Mouse (Mus musculus): ENCODE results near the gene Mthfd1. TPM values are rescaled to one million over a fixed set of nuclear protein-coding genes. Genes with fewer than 3 reads are reported as not detected.

Mthfd1 gene
- polyA plus RNA-seq, 1 experiment: not detected

DNA sequence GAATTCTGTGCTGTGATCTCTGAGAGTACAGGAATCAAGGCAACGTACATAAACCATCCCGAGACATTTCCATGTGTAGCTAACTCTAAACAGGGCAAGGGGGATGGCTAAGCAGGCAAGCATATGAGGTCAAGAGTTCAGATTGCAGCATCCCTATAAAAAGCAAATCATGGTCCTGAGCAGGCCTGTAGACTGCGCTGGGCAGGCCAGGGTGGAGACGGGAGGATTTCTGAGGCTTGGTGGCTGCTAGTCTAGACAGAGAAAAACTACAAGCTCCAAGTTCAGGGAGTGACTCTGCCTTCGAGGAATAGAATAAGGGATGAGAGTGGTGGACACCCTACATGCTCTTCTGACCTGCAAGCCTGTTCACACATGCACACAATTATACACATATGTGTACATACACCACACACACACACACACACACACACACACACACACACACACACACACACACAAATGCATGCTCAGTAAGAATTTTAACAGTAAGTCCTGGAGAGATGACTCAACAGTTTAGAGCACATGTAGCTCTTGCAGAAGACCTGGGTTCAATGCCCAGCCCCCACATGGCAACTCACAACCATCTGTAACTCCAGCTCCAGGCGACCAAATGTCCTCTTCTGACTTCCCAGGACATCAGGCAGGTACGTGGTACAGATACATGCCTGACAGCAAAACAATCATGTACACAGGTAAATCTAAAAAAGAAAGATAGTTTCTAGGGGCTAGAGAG is 15.1 kb upstream of the Mthfd1 start:
- Histone ChIP-seq H3K27ac (ENCODE audit: insufficient read depth, low read depth, low read length) (no peak overlapping the region), H3K4me3 (ENCODE audit: insufficient read depth, low read depth, low read length) (no peak overlapping the region), H3K4me1 (ENCODE audit: control insufficient read depth, insufficient read depth, low read length) (no peaks in the 10 kb centered on the region)
- TF ChIP-seq CTCF (IDR thresholded peaks at IDR 0.05; ENCODE audit: insufficient read depth, low read depth, low read length) (no peak), POLR2A (IDR thresholded peaks at IDR 0.05; ENCODE audit: insufficient read depth, low read depth, low read length) (no peak)
- 90% methylated on average over 7 of the region's 7 CpGs for WGBS

DNA sequence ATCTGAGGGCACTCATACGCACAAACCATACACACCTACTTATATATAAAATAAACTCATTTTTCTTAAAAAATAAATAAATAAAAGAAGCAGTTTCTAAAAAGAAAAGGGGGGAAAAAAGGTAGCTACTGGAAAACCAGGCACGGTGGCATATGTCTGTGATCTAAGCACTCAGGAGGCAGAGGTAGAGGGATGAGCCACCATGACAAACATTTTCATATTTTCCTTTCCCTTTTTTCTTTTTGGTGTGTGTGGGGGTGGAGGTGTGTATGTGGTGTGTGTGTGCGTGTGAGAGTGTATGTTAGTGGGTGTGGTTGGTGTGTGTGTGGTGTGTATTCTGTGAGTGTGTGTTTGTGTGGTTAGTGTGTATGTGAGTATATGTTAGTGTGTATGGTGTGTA is 14.4 kb upstream of the Mthfd1 start:
- Histone ChIP-seq H3K4me3 (ENCODE audit: insufficient read depth, low read depth, low read length) (no peak overlapping the region), H3K4me1 (ENCODE audit: control insufficient read depth, insufficient read depth, low read length) (no peaks in the 10 kb centered on the region), H3K27ac (ENCODE audit: insufficient read depth, low read depth, low read length) (no peak overlapping the region)
- WGBS: 93% methylated on average over 3 of the region's 3 CpGs
- no peak for TF ChIP-seq CTCF (IDR thresholded peaks at IDR 0.05; ENCODE audit: insufficient read depth, low read depth, low read length)
- TF ChIP-seq POLR2A (IDR thresholded peaks at IDR 0.05; ENCODE audit: insufficient read depth, low read depth, low read length): no peak

DNA sequence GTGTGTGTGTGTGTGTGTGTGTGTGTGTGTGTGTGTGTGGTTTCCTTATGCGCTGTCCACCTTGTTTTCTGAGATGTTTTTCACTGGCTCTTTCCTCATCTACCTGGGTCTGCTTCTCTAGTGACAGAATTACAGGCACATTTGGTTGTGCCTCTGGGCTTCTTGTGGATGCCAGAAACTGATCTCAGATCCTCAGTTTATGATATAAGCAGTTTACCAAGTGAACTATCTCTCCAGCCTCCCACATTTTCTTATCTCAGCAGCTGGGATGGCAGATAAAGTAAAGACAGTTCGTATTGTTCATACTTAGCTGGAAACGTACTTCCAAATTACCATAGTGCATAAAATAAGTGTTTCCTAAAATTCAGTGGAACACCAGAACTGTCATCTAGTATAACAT is 14.0 kb upstream of the Mthfd1 start:
- WGBS: 77% methylated on average over 3 of the region's 3 CpGs
- no peaks in the 10 kb centered on the region for H3K4me1 ChIP-seq (ENCODE audit: control insufficient read depth, insufficient read depth, low read length)
- no peak for TF ChIP-seq POLR2A (IDR thresholded peaks at IDR 0.05; ENCODE audit: insufficient read depth, low read depth, low read length)
- TF ChIP-seq CTCF (IDR thresholded peaks at IDR 0.05; ENCODE audit: insufficient read depth, low read depth, low read length): no peak
- no peak overlapping the region for H3K27ac ChIP-seq (ENCODE audit: insufficient read depth, low read depth, low read length)
- H3K4me3 ChIP-seq (ENCODE audit: insufficient read depth, low read depth, low read length): no peak overlapping the region

DNA sequence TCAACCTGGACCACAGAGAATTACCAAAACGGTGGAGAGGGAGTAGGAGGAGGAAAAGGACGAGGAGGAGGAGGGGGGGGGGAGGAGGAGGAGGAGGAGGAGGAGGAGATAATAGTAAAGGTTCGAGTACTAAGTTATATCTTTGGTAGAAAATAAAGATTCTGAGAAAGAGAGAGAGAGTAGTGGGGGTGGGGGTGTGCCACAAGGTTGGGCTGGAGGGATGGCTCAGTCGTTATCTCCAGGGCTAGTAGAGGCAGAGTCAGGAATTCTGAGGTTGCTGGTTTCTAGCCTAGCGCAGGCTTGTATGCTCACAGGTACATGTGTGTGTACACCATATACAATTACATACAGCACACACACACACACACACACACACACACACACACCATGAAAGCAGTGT is 13.3 kb upstream of the Mthfd1 start:
- Histone ChIP-seq H3K27ac (ENCODE audit: insufficient read depth, low read depth, low read length) (no peak overlapping the region), H3K4me3 (ENCODE audit: insufficient read depth, low read depth, low read length) (no peak overlapping the region), H3K4me1 (ENCODE audit: control insufficient read depth, insufficient read depth, low read length) (no peaks in the 10 kb centered on the region)
- WGBS: 59% methylated on average over 5 of the region's 5 CpGs
- TF ChIP-seq POLR2A (IDR thresholded peaks at IDR 0.05; ENCODE audit: insufficient read depth, low read depth, low read length): no peak

DNA sequence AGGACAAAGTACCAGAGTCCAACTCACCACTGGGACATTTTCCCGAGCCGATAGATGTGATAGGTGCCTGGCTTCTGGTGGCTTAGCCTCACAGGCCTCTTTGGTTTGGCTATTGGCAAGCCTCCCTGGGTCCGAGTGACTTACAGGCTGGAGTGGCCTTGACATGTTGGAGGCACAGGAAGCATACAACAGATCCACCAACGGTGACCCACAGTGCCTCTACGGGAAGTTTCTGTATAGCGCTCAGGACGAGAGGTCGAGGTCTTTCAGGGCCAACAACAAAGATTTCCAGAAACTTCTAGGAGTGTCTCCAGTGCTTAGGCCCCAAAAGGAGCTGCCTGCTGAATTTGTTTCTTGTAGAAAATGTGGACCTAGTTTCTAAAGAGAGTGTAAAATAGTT is 10.1 kb upstream of the Mthfd1 start:
- no peak overlapping the region for H3K27ac ChIP-seq (ENCODE audit: insufficient read depth, low read depth, low read length)
- 88% methylated on average over 8 of the region's 8 CpGs for WGBS
- no peak for TF ChIP-seq CTCF (IDR thresholded peaks at IDR 0.05; ENCODE audit: insufficient read depth, low read depth, low read length)

DNA sequence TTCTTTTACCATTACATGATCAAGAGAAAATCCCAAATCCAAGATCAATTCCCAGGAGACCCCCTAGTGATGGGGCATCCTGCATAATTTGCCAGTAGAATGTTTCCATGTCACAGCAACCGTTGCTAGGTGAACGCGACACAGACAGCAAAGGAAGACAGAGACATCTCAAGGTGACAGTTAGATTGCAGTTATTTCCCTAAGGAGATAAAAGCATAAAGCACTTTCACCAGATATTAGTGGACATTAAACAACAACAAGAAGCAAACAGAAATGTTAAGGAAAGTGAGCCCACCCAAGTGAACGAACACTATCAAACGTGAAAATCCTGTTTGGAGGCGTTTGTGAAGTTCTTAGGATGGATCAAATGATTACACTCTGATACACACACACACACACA is 8.5 kb upstream of the Mthfd1 start, which contains the start of gene Tex21:
Gene Tex21 (minus strand): TSS at position 101 of the 400 bp plus-strand sequence.
- no peaks in the 10 kb centered on the region for H3K4me1 ChIP-seq (ENCODE audit: control insufficient read depth, insufficient read depth, low read length)
- 83% methylated on average over 6 of the region's 6 CpGs for WGBS
- no peak within 1 kb of the TSS for H3K27ac ChIP-seq (ENCODE audit: insufficient read depth, low read depth, low read length)
- no peak within 1 kb of the TSS for H3K4me3 ChIP-seq (ENCODE audit: insufficient read depth, low read depth, low read length)
- TF ChIP-seq POLR2A (IDR thresholded peaks at IDR 0.05; ENCODE audit: insufficient read depth, low read depth, low read length) (no peak), CTCF (IDR thresholded peaks at IDR 0.05; ENCODE audit: insufficient read depth, low read depth, low read length) (no peak)

More for the DNA sequence above, 10.1 kb upstream of the Mthfd1 start:
- Histone ChIP-seq H3K4me1 (ENCODE audit: control insufficient read depth, insufficient read depth, low read length) (no peaks in the 10 kb centered on the region), H3K4me3 (ENCODE audit: insufficient read depth, low read depth, low read length) (no peak overlapping the region)

DNA sequence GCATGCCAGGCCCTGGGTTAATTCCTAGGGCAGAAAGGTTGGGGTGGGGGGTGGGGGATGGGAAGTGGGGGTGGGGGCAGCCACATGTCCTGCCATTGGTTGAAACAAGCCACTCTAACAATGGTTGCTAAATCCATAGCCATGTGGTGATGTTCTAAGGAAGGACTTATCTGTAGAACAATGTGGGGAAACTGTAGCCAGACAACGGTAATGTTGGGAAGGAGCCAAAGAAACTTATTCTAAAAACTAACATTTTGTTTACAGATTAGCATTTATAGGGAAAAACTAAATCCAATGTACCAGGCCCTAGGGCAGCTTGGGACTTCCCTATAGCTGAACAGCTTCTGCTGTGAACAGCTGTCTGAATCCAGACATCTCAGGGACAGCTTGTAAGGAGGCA is 2.0 kb upstream of the Mthfd1 start:
- Histone ChIP-seq H3K27ac (ENCODE audit: insufficient read depth, low read depth, low read length) (no peak overlapping the region), H3K4me3 (ENCODE audit: insufficient read depth, low read depth, low read length) (no peak overlapping the region), H3K4me1 (ENCODE audit: control insufficient read depth, insufficient read depth, low read length) (peaks cover 5% of the 10 kb centered on the region)
- TF ChIP-seq POLR2A (IDR thresholded peaks at IDR 0.05; ENCODE audit: insufficient read depth, low read depth, low read length): no peak
- no peak for TF ChIP-seq CTCF (IDR thresholded peaks at IDR 0.05; ENCODE audit: insufficient read depth, low read depth, low read length)
- 54% methylated on average over 1 of the region's 1 CpGs for WGBS

DNA sequence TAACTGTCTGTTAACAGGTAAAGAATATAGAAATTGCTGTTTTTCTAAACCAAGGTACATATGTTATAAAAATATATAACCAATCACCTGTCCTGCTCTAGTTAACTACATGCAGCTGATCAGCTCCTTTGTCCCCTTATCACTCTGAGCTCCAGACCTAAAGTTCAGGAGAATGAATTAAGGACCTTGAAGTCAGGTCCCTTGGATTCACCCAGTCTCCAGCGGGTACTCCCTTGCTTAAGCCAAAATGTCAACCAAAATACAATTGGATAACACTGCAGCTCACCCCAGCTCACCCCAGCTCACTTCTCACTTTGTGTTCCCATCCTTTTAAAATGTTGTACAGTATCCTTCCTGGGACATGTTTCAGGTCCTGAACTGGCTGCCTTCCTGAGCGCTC is 1.5 kb upstream of the Mthfd1 start:
- no peak overlapping the region for H3K27ac ChIP-seq (ENCODE audit: insufficient read depth, low read depth, low read length)
- TF ChIP-seq POLR2A (IDR thresholded peaks at IDR 0.05; ENCODE audit: insufficient read depth, low read depth, low read length): no peak
- TF ChIP-seq CTCF (IDR thresholded peaks at IDR 0.05; ENCODE audit: insufficient read depth, low read depth, low read length): no peak
- 81% methylated on average over 2 of the region's 2 CpGs for WGBS
- H3K4me3 ChIP-seq (ENCODE audit: insufficient read depth, low read depth, low read length): no peak overlapping the region
- peaks cover 5% of the 10 kb centered on the region for H3K4me1 ChIP-seq (ENCODE audit: control insufficient read depth, insufficient read depth, low read length)

DNA sequence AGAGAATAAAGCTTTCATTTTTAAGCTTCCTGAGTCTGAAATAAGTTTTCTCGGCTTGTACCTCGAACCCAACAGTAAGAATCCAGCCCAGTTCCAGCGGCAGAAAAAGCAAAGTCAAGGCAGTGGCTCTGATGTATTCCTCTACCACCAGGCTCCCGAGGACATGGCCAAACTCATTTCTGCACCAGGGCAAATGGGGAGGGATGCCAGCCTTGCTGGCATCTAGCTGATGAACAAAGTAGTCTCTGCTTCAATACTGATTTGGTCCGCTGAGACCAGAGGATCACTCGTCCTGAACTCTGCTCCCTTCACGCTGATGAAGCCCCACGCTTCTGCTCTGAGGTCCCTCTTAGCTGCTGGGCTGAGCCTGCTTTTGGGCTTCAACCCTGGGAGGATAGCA is 1.1 kb upstream of the Mthfd1 start:
- no peak overlapping the region for H3K27ac ChIP-seq (ENCODE audit: insufficient read depth, low read depth, low read length)
- WGBS: 64% methylated on average over 8 of the region's 8 CpGs

More for the DNA sequence above, 1.1 kb upstream of the Mthfd1 start:
- Histone ChIP-seq H3K4me1 (ENCODE audit: control insufficient read depth, insufficient read depth, low read length) (peaks cover 5% of the 10 kb centered on the region), H3K4me3 (ENCODE audit: insufficient read depth, low read depth, low read length) (no peak overlapping the region)
- no peak for TF ChIP-seq CTCF (IDR thresholded peaks at IDR 0.05; ENCODE audit: insufficient read depth, low read depth, low read length)
- no peak for TF ChIP-seq POLR2A (IDR thresholded peaks at IDR 0.05; ENCODE audit: insufficient read depth, low read depth, low read length)
